In genomic region chr11:120265458-120265857, GRCm38 (mm10) we compare ENCODE assay signal across 20 mouse cellular contexts. TPM values are rescaled to one million over a fixed set of nuclear protein-coding genes. Genes with fewer than 3 reads are reported as not detected.
A peak's percentile ranks its signal among the peaks of the same experiment; 100 is the strongest.
DNase-seq lines count a peak whose midpoint lies in the region; ATAC-seq and TF ChIP-seq lines count a peak whose summit lies in the region.
"Had no signal": no experiment of that assay in that cellular context is flagged by ENCODE, and none has a peak within 500 bp of the region (broad histone marks: within the 10 kb centered on the region; RNA-seq: fewer than 3 reads in every experiment).

No protein-coding gene starts in this region.

- 65% methylated on average over 5 of the region's 5 CpGs for WGBS in forebrain, embryonic 12.5 days
- WGBS in forebrain, embryonic 14.5 days, result 62% methylated on average over 5 of the region's 5 CpGs
- WGBS in midbrain, embryonic 10.5 days, result 76% methylated on average over 5 of the region's 5 CpGs
- 68% methylated on average over 5 of the region's 5 CpGs for WGBS in midbrain, postnatal 0 days
- 26% methylated on average over 5 of the region's 5 CpGs for WGBS in embryonic facial prominence, embryonic 14.5 days
- WGBS in limb, embryonic 14.5 days, result 14% methylated on average over 5 of the region's 5 CpGs

- no peaks in the 10 kb centered on the region for H3K27me3 ChIP-seq in forebrain, embryonic 12.5 days
- 0 out of 2 replicates have a peak, but pooled peaks cover 3% of the 10 kb centered on the region for H3K27me3 ChIP-seq in forebrain, embryonic 14.5 days (replicated peaks; ENCODE audit: control insufficient read depth, insufficient read depth, low read length)
- H3K27me3 ChIP-seq in midbrain, embryonic 10.5 days (ENCODE audit: low read depth, poor library complexity, severe bottlenecking), result no peaks in the 10 kb centered on the region
- no peaks in the 10 kb centered on the region for H3K27me3 ChIP-seq in midbrain, postnatal 0 days (ENCODE audit: insufficient read depth, low read length)
- H3K27me3 ChIP-seq in embryonic facial prominence, embryonic 14.5 days (replicated peaks; ENCODE audit: control insufficient read depth, insufficient read depth, low read length), result no peaks in the 10 kb centered on the region
- H3K27me3 ChIP-seq in limb, embryonic 14.5 days (ENCODE audit: control insufficient read depth, insufficient read depth, low read length), result no peaks in the 10 kb centered on the region
- H3K27me3 ChIP-seq: Patski had no signal

- peaks cover 96% of the 10 kb centered on the region for H3K4me1 ChIP-seq in forebrain, embryonic 12.5 days
- peaks cover 57% of the 10 kb centered on the region for H3K4me1 ChIP-seq in forebrain, embryonic 14.5 days (ENCODE audit: control insufficient read depth, insufficient read depth, low read length)
- H3K4me1 ChIP-seq in midbrain, embryonic 10.5 days, result peaks cover 80% of the 10 kb centered on the region
- H3K4me1 ChIP-seq in midbrain, postnatal 0 days (ENCODE audit: insufficient read depth, low read length), result peaks cover 23% of the 10 kb centered on the region
- H3K4me1 ChIP-seq in embryonic facial prominence, embryonic 14.5 days (ENCODE audit: control insufficient read depth, insufficient read depth, low read length), result peaks cover 61% of the 10 kb centered on the region
- peaks cover 79% of the 10 kb centered on the region for H3K4me1 ChIP-seq in limb, embryonic 14.5 days (ENCODE audit: control insufficient read depth, insufficient read depth, low read length)

- H3K9me3 ChIP-seq in forebrain, embryonic 12.5 days, result no peaks in the 10 kb centered on the region
- H3K9me3 ChIP-seq in forebrain, embryonic 14.5 days (replicated peaks; ENCODE audit: control insufficient read depth, low read length), result no peaks in the 10 kb centered on the region
- no peaks in the 10 kb centered on the region for H3K9me3 ChIP-seq in midbrain, embryonic 10.5 days (replicated peaks)
- H3K9me3 ChIP-seq in midbrain, postnatal 0 days (ENCODE audit: low read length), result no peaks in the 10 kb centered on the region
- H3K9me3 ChIP-seq in embryonic facial prominence, embryonic 14.5 days (ENCODE audit: control insufficient read depth, low read length), result no peaks in the 10 kb centered on the region
- H3K9me3 ChIP-seq in limb, embryonic 14.5 days (ENCODE audit: control insufficient read depth, low read length), result no peaks in the 10 kb centered on the region
- H3K9me3 ChIP-seq: megakaryocyte, embryonic 14.5 days had no signal

- peaks cover 30% of the 10 kb centered on the region for H3K36me3 ChIP-seq in forebrain, embryonic 12.5 days (replicated peaks)
- H3K36me3 ChIP-seq in forebrain, embryonic 14.5 days (ENCODE audit: control insufficient read depth, insufficient read depth, low read length), result 0 out of 2 replicates have a peak, but pooled peaks cover 2% of the 10 kb centered on the region
- peaks cover 96% of the 10 kb centered on the region for H3K36me3 ChIP-seq in midbrain, embryonic 10.5 days
- H3K36me3 ChIP-seq in midbrain, postnatal 0 days (ENCODE audit: insufficient read depth, low read length), result no peaks in the 10 kb centered on the region
- H3K36me3 ChIP-seq in embryonic facial prominence, embryonic 14.5 days (ENCODE audit: control insufficient read depth, insufficient read depth, low read length), result 0 out of 2 replicates have a peak, but pooled peaks cover 2% of the 10 kb centered on the region
- peaks cover under 1% of the 10 kb centered on the region for H3K36me3 ChIP-seq in limb, embryonic 14.5 days (ENCODE audit: control insufficient read depth, insufficient read depth, low read length)

- ATAC-seq in forebrain, embryonic 12.5 days (ENCODE audit: low FRiP score), result no peak
- no peak for ATAC-seq in forebrain, embryonic 14.5 days
- ATAC-seq in midbrain, postnatal 0 days (ENCODE audit: low FRiP score), result no peak
- ATAC-seq in embryonic facial prominence, embryonic 14.5 days (ENCODE audit: low read depth), result no peak
- ATAC-seq in limb, embryonic 14.5 days (ENCODE audit: low FRiP score, low read depth), result no peak
- ATAC-seq: inflammation-experienced regulatory T-cells, adult 6 months; lung, postnatal 0 days; Patski had no signal

- no peak for TF ChIP-seq POLR2A in limb, embryonic 14.5 days (IDR thresholded peaks at IDR 0.05; ENCODE audit: borderline replicate concordance, extremely low read depth, insufficient read depth, insufficient read length)

- no peak for TF ChIP-seq CTCF in midbrain, postnatal 0 days (IDR thresholded peaks at IDR 0.05)

- H3K4me3 ChIP-seq in forebrain, embryonic 12.5 days (replicated peaks), result no peak overlapping the region
- H3K4me3 ChIP-seq in forebrain, embryonic 14.5 days (ENCODE audit: low read depth, low read length), result no peak overlapping the region
- no peak overlapping the region for H3K4me3 ChIP-seq in midbrain, embryonic 10.5 days
- H3K4me3 ChIP-seq in midbrain, postnatal 0 days (ENCODE audit: low read depth, low read length), result no peak overlapping the region
- H3K4me3 ChIP-seq in embryonic facial prominence, embryonic 14.5 days (ENCODE audit: low read depth, low read length), result no peak overlapping the region
- H3K4me3 ChIP-seq in limb, embryonic 14.5 days (replicated peaks; ENCODE audit: low read length), result no peak overlapping the region
- H3K4me3 ChIP-seq: megakaryocyte, embryonic 14.5 days; myocyte had no signal

- DNase-seq in forebrain, embryonic 14.5 days (ENCODE audit: low spot score), result no peak
- DNase-seq in midbrain, embryonic 10.5 days (ENCODE audit: low spot score), result no peak
- DNase-seq in midbrain, postnatal 0 days (ENCODE audit: low spot score), result no peak
- DNase-seq in embryonic facial prominence, embryonic 14.5 days (ENCODE audit: low spot score), result peak; percentile 80
- peak; percentile 71 for DNase-seq in limb, embryonic 14.5 days (ENCODE audit: low spot score)
- DNase-seq in right cerebral cortex, postnatal 4 days, result no peak
- DNase-seq in left cerebral cortex, adult 8-10 months (ENCODE audit: low spot score in 2 of 2), result no peak
- DNase-seq: cerebellum, postnatal 25 days; gastrocnemius, postnatal 10 days; kidney, postnatal 25 days; right cerebral cortex, adult 18-20 months; spleen, adult 18-20 months; thymus, postnatal 14 days had no signal

- no peak overlapping the region for H3K4me2 ChIP-seq in forebrain, embryonic 12.5 days
- no peak overlapping the region for H3K4me2 ChIP-seq in forebrain, embryonic 14.5 days (ENCODE audit: low read length)
- H3K4me2 ChIP-seq in midbrain, postnatal 0 days (ENCODE audit: low read depth, low read length, poor library complexity, severe bottlenecking), result no peak overlapping the region
- peak overlapping the region; percentile 23; the same call in 1 of the 2 replicates for H3K4me2 ChIP-seq in embryonic facial prominence, embryonic 14.5 days (ENCODE audit: low read depth, low read length)
- H3K4me2 ChIP-seq in limb, embryonic 14.5 days (replicated peaks; ENCODE audit: low read depth, low read length, severe bottlenecking), result peak overlapping the region; percentile 20; the same call in 1 of the 2 replicates
- H3K4me2 ChIP-seq: liver, embryonic 11.5 days had no signal

- H3K9ac ChIP-seq in forebrain, embryonic 12.5 days, result no peak overlapping the region
- H3K9ac ChIP-seq in forebrain, embryonic 14.5 days (ENCODE audit: low read length), result no peak overlapping the region
- H3K9ac ChIP-seq in midbrain, postnatal 0 days (replicated peaks; ENCODE audit: low read length, poor library complexity, severe bottlenecking), result no peak overlapping the region
- H3K9ac ChIP-seq in embryonic facial prominence, embryonic 14.5 days (ENCODE audit: low read depth, low read length), result no peak overlapping the region
- H3K9ac ChIP-seq in limb, embryonic 14.5 days (ENCODE audit: low read depth, low read length, severe bottlenecking), result no peak overlapping the region

- 0 out of 2 replicates have a peak overlapping the region, but pooled peaks have one; percentile 56 for H3K27ac ChIP-seq in forebrain, embryonic 12.5 days
- H3K27ac ChIP-seq in forebrain, embryonic 14.5 days (ENCODE audit: low read depth, low read length), result no peak overlapping the region
- peak overlapping the region; percentile 65 for H3K27ac ChIP-seq in midbrain, embryonic 10.5 days (replicated peaks)
- H3K27ac ChIP-seq in midbrain, postnatal 0 days (ENCODE audit: low read depth, low read length), result no peak overlapping the region
- H3K27ac ChIP-seq in embryonic facial prominence, embryonic 14.5 days (replicated peaks; ENCODE audit: low read depth, low read length), result 0 out of 2 replicates have a peak overlapping the region, but pooled peaks have one; percentile 19
- peak overlapping the region; percentile 52 for H3K27ac ChIP-seq in limb, embryonic 14.5 days (replicated peaks; ENCODE audit: low read depth, low read length)

RNA-seq across cellular contexts. Expression of gene Bahcc1, which starts 32.7 kb away (rescaled TPM):
- polyA plus RNA-seq in forebrain, embryonic 12.5 days (2016; fragmentation: Nextera tagmentation; extraction: Ambion mirVana), result 23.5 and 24.0 TPM in 2 replicates
- 12.6 and 14.5 TPM in 2 replicates for polyA plus RNA-seq in forebrain, embryonic 14.5 days (2014; fragmentation: Nextera tagmentation; extraction: Ambion mirVana)
- 14.3 and 16.6 TPM in 2 replicates for polyA plus RNA-seq in midbrain, embryonic 10.5 days (2016; fragmentation: Nextera tagmentation; extraction: Ambion mirVana)
- total RNA-seq in midbrain, postnatal 0 days (2014; rRNA removed), result 39.9 and 49.8 TPM in 2 replicates
- 5.9 and 9.5 TPM in 2 replicates for polyA plus RNA-seq in midbrain, postnatal 0 days (2015; fragmentation: Nextera tagmentation; extraction: Ambion mirVana)
- 11.1 and 12.0 TPM in 2 replicates for polyA plus RNA-seq in embryonic facial prominence, embryonic 14.5 days (2014; fragmentation: Nextera tagmentation; extraction: Ambion mirVana)
- 22.9 and 28.3 TPM in 2 replicates for polyA plus RNA-seq in limb, embryonic 14.5 days (2012; rRNA removed)
- 14.0 and 14.9 TPM in 2 replicates for polyA plus RNA-seq in limb, embryonic 14.5 days (2014; fragmentation: Nextera tagmentation; extraction: Ambion mirVana)
- 10 to 100 TPM; 20.8 to 23.0 (median 21.6) TPM for total RNA-seq in left cerebral cortex, adult 8-10 months (2022)
- polyA plus RNA-seq: inflammation-experienced regulatory T-cells, adult 6 months had no signal

Comparison
In these comparisons a context has a peak if more than half of its experiments do, and no peak if none do; other contexts are left out.
1. H3K27ac ChIP-seq: peak in forebrain, embryonic 12.5 days (single experiment), midbrain, embryonic 10.5 days (single experiment), embryonic facial prominence, embryonic 14.5 days (single experiment) and limb, embryonic 14.5 days (single experiment); none in forebrain, embryonic 14.5 days (single experiment) and midbrain, postnatal 0 days (single experiment).
2. H3K4me2 ChIP-seq: peak in embryonic facial prominence, embryonic 14.5 days (single experiment) and limb, embryonic 14.5 days (single experiment); none in forebrain, embryonic 12.5 days (single experiment), forebrain, embryonic 14.5 days (single experiment) and midbrain, postnatal 0 days (single experiment).
3. DNase-seq: peak in embryonic facial prominence, embryonic 14.5 days (single experiment) and limb, embryonic 14.5 days (single experiment); none in forebrain, embryonic 14.5 days (single experiment), midbrain, embryonic 10.5 days (single experiment), midbrain, postnatal 0 days (single experiment), right cerebral cortex, postnatal 4 days (single experiment) and left cerebral cortex, adult 8-10 months (0 of 2).